Mouse (Mus musculus) CD4-positive naive resting alpha-beta T cell, adult 76 days (primary cell): ENCODE measurements around the gene H2-Eb1. TPM values are rescaled to one million over a fixed set of nuclear protein-coding genes. Genes with fewer than 3 reads are reported as not detected.

Experiments
- total RNA-seq: library from RNA; stranded (reverse); gene quantifications from one replicate; pipeline ENCODE4 v1.2.4, GENCODE M21; 2023

The H2-Eb1 gene
- 280 TPM for total RNA-seq

DNA sequence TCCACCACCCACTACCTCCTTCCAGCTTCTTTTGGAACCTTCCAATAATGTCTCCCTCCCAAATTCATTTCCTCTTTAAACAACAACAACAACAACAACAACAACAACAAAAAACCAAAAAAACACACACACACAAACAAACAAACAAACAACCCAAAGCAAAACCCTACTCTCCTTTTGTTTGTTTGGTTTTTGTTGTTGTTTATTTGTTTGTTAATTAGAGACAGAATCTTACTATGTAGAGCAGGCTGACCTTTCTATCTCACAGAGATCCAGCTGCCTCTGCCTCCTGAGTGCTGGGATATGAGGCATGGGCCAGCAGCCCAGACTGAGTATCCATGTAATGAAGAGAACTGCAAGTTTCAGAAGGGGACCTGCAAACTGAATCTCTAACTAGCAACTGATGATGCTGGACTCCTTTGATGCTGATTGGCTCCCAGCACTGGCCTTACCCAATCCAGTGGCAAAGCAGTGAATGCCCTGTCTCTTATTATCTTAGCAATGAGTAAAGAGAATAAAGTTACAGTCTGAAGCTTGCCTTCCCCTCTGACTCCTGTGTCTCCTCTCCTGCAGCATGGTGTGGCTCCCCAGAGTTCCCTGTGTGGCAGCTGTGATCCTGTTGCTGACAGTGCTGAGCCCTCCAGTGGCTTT lies at the start of gene H2-Eb1:
H2-Eb1 (plus strand) TSS at position 488 of the 651 bp plus-strand sequence.

DNA sequence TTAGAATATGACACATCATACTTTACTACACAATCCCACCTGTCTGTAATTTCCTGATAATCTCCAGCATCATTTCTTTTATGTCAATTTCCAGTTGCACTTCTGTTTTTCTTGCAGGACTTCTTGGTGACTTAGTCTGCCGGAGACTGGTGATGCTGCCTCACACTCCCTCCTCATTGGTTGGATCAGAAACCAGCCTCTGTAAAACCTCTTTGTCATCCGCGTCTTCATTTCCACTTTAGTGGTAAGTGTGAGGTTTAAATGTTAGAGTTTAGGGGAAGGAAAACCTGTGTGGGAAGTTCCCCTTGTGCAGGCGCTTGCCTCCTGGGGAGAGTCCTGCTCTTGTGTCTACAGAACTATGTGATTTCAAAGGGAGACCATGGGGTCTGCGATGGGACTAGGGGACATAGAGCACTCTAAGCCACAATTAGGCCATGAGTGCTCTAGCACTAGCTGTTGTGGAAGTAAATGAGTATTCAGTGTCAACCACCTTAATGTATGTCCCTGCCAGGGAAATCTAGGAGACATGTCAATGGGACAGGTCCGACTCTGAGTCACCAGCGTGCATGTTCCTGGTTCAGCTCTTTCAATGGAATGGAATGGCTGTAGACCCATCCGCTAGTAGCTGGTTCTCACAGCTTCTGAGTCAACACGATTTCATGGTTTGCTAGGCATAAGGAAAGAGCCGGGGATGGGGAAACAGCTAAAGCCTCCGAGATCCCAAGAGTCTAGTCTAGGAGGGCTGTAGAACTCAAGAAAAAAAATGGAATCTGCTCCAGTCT lies 47.9 kb upstream of the H2-Eb1 start, which contains the start of gene H2-Ab1:
H2-Ab1 (plus strand) TSS at position 96 of the 782 bp plus-strand sequence.

GRCm38 (mm10) chr17:34287648-34288047 lies 18.0 kb upstream of the H2-Eb1 start, which contains the start of gene H2-Aa:
H2-Aa (minus strand) TSS chr17:34287823.

GRCm38 (mm10) chr17:34325436-34325835 lies 19.8 kb downstream of the H2-Eb1 start, which contains the start of gene H2-Eb2:
H2-Eb2 (plus strand) TSS chr17:34325665.

DNA sequence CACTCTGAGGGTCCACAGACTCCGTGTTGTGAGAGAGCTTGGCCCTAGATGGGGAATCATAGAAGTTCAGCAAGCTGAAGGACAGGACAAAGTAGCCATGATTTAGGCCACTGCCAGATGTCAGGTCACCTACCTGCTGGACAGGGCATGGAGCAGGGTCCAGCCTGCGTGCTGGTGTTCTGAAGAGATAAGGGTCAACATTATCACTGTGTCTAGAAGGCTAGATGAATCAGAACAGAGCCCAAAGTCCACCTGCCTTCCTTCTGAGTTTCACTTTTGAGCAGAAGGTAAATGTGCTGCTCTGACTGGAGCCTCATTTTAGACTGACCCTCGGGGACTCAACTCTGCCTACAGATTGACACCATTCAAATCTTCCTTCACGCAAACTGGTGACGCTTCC lies 48.9 kb downstream of the H2-Eb1 start, which contains the start of gene Btnl2:
Btnl2 (plus strand) TSS at position 284 of the 400 bp plus-strand sequence.

Other genes with a start within 250 kb of the H2-Eb1 start
- 18.9 TPM for gene H2-Oa, start 213.5 kb upstream of the H2-Eb1 start, total RNA-seq
- 66.2 TPM for gene H2-DMa, start 186.3 kb upstream of the H2-Eb1 start, total RNA-seq
- 332 TPM for gene Brd2, start 183.2 kb upstream of the H2-Eb1 start, total RNA-seq
- gene H2-DMb2, start 162.6 kb upstream of the H2-Eb1 start, total RNA-seq, result 84.4 TPM
- gene H2-DMb1, start 152.8 kb upstream of the H2-Eb1 start, total RNA-seq, result 38.3 TPM
- gene Tap1, start 118.3 kb upstream of the H2-Eb1 start, total RNA-seq, result 157 TPM
- gene Psmb9, start 118.1 kb upstream of the H2-Eb1 start, total RNA-seq, result 98.4 TPM
- gene Psmb8, start 108.1 kb upstream of the H2-Eb1 start, total RNA-seq, result 178 TPM
- gene Tap2, start 102.3 kb upstream of the H2-Eb1 start, total RNA-seq, result 125 TPM
- 105 TPM for gene H2-Ob, start 67.0 kb upstream of the H2-Eb1 start, total RNA-seq
- gene H2-Ab1, start 48.2 kb upstream of the H2-Eb1 start, total RNA-seq, result 370 TPM
- gene H2-Aa, start 18.0 kb upstream of the H2-Eb1 start, total RNA-seq, result 382 TPM
- 3.8 TPM for gene H2-Eb2, start 19.8 kb downstream of the H2-Eb1 start, total RNA-seq
- gene Btnl2, start 49.0 kb downstream of the H2-Eb1 start, total RNA-seq, result 0.85 TPM
- gene Btnl1, start 71.3 kb downstream of the H2-Eb1 start, total RNA-seq, result 0.35 TPM
- 4.0 TPM for gene BC051142, start 93.0 kb downstream of the H2-Eb1 start, total RNA-seq
- gene Btnl4, start 171.5 kb downstream of the H2-Eb1 start, total RNA-seq, result not detected
- gene Btnl6, start 211.5 kb downstream of the H2-Eb1 start, total RNA-seq, result not detected